Mouse (Mus musculus): ENCODE data around the gene Nckap5.

- TF ChIP-seq POLR2A (IDR thresholded peaks at IDR 0.05; ENCODE audit: insufficient read length, low read depth) (no peak), MAX (IDR thresholded peaks at IDR 0.05; ENCODE audit: low read depth) (no peak), POLR2AphosphoS2 (IDR thresholded peaks at IDR 0.05; ENCODE audit: insufficient read length, low read depth) (no peak), TCF12 (IDR thresholded peaks at IDR 0.05; ENCODE audit: insufficient read depth, poor library complexity, severe bottlenecking) (no peak), CEBPB (IDR thresholded peaks at IDR 0.05; ENCODE audit: insufficient read depth, poor library complexity, severe bottlenecking) (no peak)
Measured at GRCm38 (mm10) chr1:126528043-126528598, 302.5 kb downstream of the Nckap5 start.

Data from myocyte (in vitro differentiated cells).